Mouse (Mus musculus) Muller cell, postnatal 12 days (primary cell): ENCODE measurements around the gene Zfp691.
A peak's percentile ranks its signal among the peaks of the same experiment; 100 is the strongest.

Experiments
- DNase-seq: peaks from one replicate; pipeline ENCODE4 v3.0.0-alpha.2; 2015; ENCODE audit errors: inconsistent ontology term

Gene Zfp691

GRCm38 (mm10) chr4:119173851-119174453 lies at the start of gene Zfp691:
Gene Zfp691, minus strand, starts transcription at chr4:119174195.
- DNase-seq: peak; percentile 97

DNA sequence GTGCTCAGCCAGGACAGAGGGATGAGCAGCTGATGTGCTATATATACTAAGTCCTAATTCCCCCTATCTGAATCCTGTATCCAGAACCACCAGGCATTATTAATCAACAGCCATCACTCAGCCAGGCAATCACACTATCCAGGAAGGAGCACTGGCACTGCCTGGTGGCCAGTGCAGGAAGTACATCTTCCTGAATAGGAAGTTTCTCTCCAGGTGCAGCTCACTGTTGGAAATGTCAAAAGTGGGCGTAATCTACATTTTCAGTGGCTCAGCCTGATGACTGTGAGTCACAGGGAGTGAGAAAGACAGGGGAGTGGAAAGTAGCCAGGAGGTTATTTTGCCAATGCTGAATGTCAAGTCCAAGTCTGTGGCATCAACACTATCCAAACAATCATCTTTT lies 49.7 kb upstream of the Zfp691 start:
- DNase-seq: peak; percentile 36

DNA sequence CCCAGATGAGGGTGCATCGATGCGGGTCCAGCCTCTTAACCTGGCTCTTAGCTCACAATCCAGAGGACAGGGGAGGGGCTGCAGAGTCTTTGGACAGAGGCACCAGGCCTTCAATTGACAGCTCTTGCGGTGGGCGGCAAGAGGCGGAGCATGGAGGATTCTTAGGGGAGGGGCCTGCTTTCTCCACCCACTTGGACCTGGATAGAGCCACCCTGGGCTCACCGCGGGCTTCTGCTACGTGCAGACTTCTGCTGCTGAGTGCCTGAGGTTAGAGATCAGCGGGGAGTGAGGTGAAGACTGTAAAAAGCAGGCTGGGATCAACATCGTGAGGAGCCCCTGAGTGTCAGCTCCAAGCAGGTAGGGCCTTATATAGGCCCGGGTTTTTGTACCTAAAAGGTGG lies 44.2 kb upstream of the Zfp691 start, which contains the start of gene Tmem269:
Gene Tmem269 (minus strand): TSS at position 49 of the 400 bp plus-strand sequence.
- peak; percentile 26 for DNase-seq

DNA sequence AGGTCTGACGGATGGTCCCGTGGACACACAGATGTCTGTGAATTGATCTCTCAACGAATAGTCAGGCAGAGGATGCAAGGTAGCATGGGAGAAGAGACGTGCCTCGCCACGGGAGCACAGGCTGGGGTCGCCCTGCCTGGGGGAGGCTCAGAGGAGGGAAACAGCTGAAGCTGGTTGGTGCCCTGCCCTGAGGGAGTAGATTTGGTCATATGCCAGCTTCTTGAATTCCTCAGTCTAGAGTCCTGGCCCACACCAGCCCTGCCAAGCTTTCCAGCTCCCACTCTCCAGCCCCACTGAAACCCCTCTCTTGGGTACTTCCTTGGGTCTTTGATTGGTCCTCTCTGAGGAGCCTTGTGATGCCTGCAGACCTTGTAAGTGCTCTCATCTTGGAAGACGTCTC lies 42.7 kb upstream of the Zfp691 start:
- peak; percentile 37 for DNase-seq

DNA sequence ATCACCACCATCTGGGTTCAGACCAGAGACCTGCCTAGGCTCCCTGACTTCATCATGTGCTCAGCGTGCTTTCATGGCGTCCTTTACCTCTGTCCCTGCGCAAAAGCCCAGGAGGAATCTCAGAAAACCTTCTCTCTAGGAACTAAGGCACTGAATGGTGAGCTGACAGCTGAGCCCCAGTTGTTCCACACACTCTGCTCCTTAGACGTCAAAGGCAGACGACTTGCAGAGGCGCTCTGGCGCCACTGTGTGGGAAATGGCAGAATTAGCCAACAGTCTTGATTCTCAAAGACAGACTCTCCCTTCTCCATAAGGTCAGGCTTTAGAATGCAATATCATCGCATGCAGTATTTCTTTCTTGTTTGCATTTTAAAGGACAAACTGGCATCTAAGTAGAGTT lies 30.7 kb upstream of the Zfp691 start:
- peak; percentile 33 for DNase-seq

DNA sequence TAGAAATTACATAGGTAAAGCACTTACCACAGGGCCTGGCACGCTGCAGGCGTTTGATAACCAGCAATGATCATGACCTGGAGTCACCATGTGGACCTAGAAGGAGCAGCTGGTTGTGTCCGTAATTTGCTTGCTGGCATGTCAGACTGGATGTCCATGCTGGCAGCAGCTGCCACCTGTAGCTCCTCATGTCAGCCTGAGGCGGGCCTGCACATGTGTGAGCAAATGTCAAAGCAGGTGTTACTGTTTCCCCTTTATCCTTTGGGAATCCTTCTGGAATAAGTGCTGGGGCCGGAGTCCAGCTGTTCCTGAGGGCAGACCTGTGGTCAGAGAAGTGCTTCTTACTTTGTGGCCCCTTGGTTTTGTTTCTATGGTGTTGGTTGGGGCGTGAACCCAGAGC lies 24.1 kb upstream of the Zfp691 start:
- no peak for DNase-seq

- DNase-seq: peak; percentile 35
Measured at GRCm38 (mm10) chr4:119195582-119196320, 21.8 kb upstream of the Zfp691 start.

DNA sequence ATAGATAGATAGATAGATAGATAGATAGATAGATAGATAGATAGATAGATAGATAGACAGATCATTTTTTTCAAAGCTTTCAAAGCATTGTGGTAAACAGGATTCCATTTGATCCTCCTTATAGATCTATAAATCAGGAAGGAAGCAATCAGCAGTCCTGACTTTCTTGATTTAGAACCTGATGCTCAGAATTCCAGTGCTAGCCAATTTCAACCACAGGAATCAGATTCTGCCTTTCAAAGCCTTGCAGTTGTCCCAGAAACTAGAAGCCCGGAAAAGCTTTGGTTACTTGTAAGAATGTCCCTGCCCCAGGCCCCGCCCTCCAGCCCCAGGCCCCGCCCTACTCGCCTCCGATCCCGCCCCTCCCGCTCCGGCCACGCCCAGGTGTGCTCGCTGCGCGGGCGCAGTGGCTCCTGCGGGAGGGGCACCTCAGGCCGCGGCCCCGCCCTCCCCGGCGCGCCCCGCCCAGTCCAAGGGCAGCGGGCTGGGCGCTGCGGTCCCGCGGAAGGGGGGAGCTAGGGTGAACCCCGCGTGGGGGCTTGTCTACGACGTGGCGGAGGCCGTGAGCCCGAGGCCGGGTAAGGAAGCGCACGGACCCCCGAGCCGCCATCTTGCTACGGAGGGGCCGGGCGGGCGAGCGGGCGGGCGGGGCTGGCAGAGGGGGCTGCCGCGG lies 21.1 kb upstream of the Zfp691 start, which contains the start of gene Svbp:
Gene Svbp (plus strand): TSS at position 398 of the 673 bp plus-strand sequence.
- DNase-seq: peak; percentile 98

DNA sequence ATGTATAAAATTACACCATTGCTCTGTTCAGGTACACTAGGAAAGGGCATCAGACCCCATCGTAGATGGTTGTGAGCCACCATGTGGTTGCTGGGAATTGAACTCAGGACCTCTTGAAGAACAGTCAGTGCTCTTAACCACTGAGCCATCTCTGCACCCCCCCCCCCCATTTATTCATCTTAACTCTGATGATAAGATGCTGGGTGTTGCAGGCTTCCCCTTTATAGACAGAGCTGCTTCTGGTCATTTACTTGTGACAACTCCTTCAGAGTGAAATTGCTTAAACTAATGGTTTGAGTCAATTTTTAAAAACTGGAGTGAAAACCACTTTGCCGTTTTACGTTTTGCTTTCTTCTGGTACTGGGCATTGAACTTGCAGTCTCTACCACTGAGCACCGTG lies 18.8 kb upstream of the Zfp691 start:
- no peak for DNase-seq

GRCm38 (mm10) chr4:119191273-119191672 lies 17.3 kb upstream of the Zfp691 start:
- peak; percentile 26 for DNase-seq

DNA sequence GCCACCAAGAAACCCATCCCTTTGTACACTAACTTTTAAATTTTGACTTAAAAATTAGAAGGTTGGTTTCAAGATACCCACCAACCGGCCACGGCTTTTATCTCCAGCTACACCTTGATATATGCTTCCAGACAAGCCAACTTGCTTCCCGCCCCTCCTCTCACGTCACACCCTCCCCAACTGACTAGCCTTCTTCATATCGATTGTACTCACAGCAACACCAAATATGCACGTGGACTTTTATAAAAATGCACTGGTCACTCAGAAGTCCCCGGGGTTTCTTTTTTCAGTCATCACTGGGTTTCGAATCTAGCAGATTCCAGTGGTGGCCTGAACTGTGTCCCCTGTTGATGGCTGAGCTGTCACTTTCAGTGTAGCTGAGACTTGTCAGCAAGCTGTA lies 16.6 kb upstream of the Zfp691 start:
- DNase-seq: no peak

GRCm38 (mm10) chr4:119189864-119190263 lies 15.9 kb upstream of the Zfp691 start, which contains the start of gene Ermap:
Gene Ermap, minus strand, starts transcription at chr4:119190011.
- no peak for DNase-seq

DNA sequence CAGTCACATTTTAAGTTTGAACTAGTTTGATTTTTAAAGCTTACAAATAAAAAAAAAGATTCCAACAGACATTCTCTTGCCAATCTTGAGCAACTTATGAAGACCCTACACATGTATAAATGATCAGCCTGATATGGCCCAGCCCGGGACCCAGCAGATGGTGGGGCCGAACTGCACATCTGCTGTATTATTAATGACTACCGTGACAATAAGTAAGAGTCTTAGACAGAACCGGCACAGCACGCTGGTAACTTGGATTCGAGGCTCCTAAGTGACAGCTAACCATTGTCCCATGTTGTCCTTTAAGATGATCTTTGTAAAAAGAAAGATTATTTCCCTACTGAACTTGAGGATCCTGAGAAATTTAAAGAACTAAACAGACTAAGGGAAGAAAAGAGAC lies 15.4 kb upstream of the Zfp691 start:
- no peak for DNase-seq

DNA sequence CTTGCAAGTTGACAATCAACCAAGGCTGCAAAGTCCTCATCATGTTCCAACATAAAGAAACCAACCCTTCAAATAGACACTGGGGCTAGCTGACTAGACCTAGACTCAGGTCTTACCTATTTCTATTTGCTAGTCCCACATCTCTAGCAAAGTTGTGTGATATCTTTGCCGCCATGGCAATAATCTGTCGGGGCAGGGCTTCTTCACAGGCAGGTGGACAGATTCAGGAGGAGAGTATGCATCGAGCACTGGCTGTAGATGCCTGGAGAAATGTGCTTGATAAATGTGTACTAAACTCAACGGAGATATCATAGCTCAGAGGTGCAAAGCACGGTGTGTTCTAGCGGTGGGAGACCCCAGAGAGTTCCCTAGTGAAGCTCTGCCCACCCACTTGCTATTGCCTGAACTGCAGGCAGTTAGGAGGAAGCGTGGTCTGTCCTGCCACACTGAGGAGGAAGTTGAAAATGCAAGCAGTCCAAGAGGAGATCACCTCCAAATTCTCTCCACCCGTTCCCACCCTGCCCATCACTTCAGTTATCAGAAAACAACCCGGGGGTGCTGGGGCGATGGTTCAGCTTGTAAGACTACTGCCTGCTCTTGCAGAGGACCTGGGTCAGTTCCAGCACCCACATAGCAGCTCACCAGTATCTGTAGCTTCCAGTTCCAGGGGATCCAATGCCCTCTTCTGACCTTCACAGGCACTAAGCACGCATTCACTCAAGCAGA lies 14.2 kb upstream of the Zfp691 start:
- no peak for DNase-seq

GRCm38 (mm10) chr4:119185771-119186170 lies 11.8 kb upstream of the Zfp691 start:
- DNase-seq: no peak

GRCm38 (mm10) chr4:119183525-119183924 lies 9.5 kb upstream of the Zfp691 start:
- no peak for DNase-seq

DNA sequence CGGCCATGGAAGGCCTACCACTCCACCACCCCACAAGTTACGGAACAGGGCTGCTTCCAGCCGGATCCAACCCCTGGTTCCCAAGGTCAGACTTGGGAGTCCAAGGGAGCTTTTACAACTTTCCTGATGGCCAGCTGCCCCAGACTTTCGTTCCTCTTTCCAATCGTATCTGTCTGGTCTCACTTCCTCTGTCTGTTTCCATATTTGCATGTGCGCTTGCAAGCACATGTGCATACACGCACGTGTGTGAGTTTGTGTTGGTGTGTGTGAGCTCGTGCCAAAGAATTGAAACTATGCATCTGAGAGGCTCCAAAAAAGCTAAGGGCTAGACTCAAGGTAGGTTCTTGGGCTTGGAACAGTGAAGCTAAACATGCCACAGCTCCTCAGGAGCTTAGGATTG lies 7.5 kb upstream of the Zfp691 start:
- DNase-seq: no peak

GRCm38 (mm10) chr4:119180133-119180707 lies 6.2 kb upstream of the Zfp691 start:
- DNase-seq: no peak

GRCm38 (mm10) chr4:119178331-119178730 lies 4.3 kb upstream of the Zfp691 start:
- no peak for DNase-seq

DNA sequence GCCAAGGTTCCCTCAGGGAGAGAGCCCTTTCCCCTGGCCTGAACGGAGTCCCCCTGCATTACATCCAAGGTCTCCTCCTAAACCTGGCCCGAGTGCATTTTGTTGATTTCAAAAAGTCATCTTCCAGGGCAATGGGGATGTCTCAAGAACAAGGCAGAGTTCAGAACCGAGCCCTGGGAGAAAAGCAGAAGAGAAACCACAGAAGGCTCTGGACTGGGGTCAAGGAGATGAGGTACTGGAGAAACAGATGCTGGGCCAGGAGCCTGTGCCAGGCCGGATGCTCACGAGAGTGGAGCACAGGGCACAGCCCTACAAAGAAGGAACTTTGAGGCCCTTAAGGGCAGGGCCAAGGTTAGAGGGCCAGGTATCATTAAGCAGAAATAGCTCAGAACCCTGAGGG lies 3.7 kb upstream of the Zfp691 start:
- no peak for DNase-seq

DNA sequence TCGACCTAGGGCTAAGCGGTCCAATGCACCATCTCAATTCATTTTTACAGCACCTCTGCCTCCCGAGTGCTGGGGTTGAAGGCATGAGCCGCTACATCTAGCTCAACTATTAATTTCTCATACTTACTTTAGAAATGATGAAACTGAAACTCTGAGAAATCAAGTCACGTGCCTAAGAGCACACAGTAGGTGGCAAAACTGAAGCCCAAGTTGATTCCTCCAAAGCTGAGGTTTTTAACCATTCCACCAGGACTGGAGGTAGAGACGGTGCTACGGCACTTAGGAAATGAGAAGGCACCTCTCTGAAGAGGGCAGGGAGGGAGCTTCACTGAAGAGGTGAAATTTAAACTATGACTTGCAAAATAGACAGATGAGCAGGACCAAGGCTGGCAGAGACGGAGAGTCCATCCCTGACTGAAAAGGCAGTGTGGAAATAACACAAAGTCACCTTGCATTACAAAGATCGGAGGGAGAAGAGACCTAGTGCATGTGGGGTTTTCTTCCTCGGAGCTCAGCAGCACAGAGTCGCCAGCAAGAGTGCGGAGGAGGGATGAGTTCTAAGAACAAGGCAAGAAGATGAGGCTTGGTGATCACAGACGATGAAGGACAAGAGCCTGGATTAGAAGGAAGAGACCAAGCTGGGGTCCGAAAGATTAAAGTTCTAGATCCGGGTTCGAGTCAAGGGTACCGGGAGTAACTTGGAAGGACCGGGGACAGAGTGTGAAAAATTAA lies 910 bp downstream of the Zfp691 start:
- DNase-seq: no peak
